Mouse (Mus musculus): ENCODE measurements around the gene Gm10203. TPM values are rescaled to one million over a fixed set of nuclear protein-coding genes. Genes with fewer than 3 reads are reported as not detected.

Gm10203 gene
- polyA plus RNA-seq, 2 experiments from 2014 or later = not detected

Other genes with a start within 250 kb of the Gm10203 start
- gene Caprin2, start 233.9 kb upstream of the Gm10203 start, polyA plus RNA-seq (2017; shearing (Covaris generic)) = 1 to 10 TPM; 2.9 to 3.7 TPM
- gene Sinhcaf, start 183.7 kb upstream of the Gm10203 start, polyA plus RNA-seq (2017; shearing (Covaris generic)) = 10 to 100 TPM; 61.4 to 62.9 TPM
- under 1 TPM; 0.45 to 0.98 TPM for gene Dennd5b, start 28.5 kb upstream of the Gm10203 start, polyA plus RNA-seq (2017; shearing (Covaris generic))
- 10 to 100 TPM; 75.2 to 93.2 TPM for gene Etfbkmt, start 9.7 kb downstream of the Gm10203 start, polyA plus RNA-seq (2017; shearing (Covaris generic))
- 10 to 100 TPM; 17.2 to 31.1 TPM for gene Amn1, start 58.5 kb downstream of the Gm10203 start, polyA plus RNA-seq (2017; shearing (Covaris generic))
- 100 to 1,000 TPM; 186 to 274 TPM for gene Resf1, start 179.2 kb downstream of the Gm10203 start, polyA plus RNA-seq (2017; shearing (Covaris generic))